Mouse (Mus musculus) urinary bladder, postnatal 4 days (tissue): ENCODE measurements around the gene Ifih1.

Source experiments
- DNase-seq, 2 experiments: peaks; one replicate each; pipeline ENCODE4 v3.0.0; 2021 to 2022; ENCODE audit warnings: low spot score in 2 of 2

The Ifih1 gene

DNA sequence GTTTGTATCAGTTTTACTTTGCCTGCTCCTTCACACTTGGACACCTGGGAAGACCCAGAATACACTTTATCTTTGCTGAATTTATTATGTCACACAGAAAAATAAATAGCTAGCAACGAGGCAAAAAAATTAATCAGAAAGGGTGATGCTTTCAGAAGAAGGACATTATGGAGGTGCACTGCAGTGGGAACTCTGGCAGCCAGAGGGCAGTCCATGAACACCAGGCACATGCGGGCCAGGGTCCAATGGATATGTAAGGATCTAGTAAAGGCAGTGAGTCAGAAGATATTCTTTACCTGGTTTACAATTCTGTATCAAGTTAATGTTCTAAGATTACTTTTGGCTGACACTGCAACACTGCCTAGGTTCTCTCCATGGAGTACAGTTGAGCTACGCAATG, 96.4 kb downstream of the Ifih1 start:
- DNase-seq = no peak

DNA sequence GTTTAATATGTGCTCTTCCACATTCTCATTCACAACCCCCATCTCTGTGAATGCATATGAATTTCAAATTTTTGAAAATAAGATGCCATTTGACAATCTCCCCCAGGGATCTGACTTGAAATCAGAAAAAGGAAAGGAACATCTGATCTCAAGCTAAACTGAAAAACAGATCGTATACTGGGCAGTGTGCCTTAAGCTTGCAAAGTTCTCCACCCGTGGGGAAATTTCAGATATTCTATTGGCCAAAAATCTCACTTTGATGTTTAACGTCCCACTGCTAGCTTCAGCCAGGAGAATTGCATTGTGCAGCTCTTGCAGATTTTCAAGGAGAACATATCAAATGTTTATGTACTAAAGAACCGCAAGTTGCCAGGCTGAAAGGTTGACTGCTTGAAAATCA, 96.9 kb downstream of the Ifih1 start:
- no peak for DNase-seq

DNA sequence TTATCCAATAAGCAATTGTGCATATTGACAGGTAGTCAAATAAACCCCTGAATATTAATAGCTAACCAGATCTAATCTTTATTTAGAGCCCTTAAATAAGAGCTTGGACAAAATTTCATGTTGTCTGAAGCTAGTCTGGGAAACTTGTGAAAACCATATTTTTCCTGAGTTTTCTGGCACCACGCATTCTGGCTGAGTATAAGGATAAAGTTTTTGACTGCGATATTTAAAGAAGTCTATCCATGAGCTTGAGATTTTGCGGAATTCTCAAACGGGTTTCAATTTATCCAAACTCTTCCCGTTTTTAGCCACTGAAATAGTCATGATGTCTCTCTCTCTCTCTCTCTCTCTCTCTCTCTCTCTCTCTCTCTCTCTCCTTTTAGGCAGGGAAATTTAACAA, 98.0 kb downstream of the Ifih1 start:
- DNase-seq = no peak
